ENCODE assay signal across 15 mouse cellular contexts in genomic region chr15:69588084-69588483, GRCm38 (mm10).
DNase-seq lines count a peak whose midpoint lies in the region; ATAC-seq and TF ChIP-seq lines count a peak whose summit lies in the region.
"Had no signal": no experiment of that assay in that cellular context is flagged by ENCODE, and none has a peak within 500 bp of the region (broad histone marks: within the 10 kb centered on the region; RNA-seq: fewer than 3 reads in every experiment).

No protein-coding gene starts in this region.

- DNase-seq in adrenal gland, adult (ENCODE audit: inconsistent age in 2 of 2, low spot score in 1 of 2) = peak; percentile 4 to 27
- DNase-seq in adrenal gland, adult 18-20 months (ENCODE audit: low spot score in 2 of 2) = no peak
- peak; percentile 33 for DNase-seq in hindbrain, embryonic 14.5 days (ENCODE audit: low spot score)
- no peak for DNase-seq in hindbrain, embryonic 10.5 days (ENCODE audit: low spot score)
- peak; percentile 7 for DNase-seq in embryo, embryonic 11.5 days (ENCODE audit: low read depth, low spot score)
- DNase-seq in midbrain, postnatal 0 days (ENCODE audit: low spot score) = peak; percentile 8
- no peak for DNase-seq in adipocyte (ENCODE audit: low spot score)
- DNase-seq: cerebellum, postnatal 25 days; heart, adult 11 months; kidney, postnatal 25 days; thymus, adult 18-20 months had no signal

- no peak for ATAC-seq in hindbrain, embryonic 14.5 days (ENCODE audit: low FRiP score)
- ATAC-seq in midbrain, postnatal 0 days (ENCODE audit: low FRiP score) = no peak
- no peak for ATAC-seq in frontal cortex, adult (ENCODE audit: low TSS enrichment)
- ATAC-seq: liver, embryonic 12.5 days had no signal

- no peaks in the 10 kb centered on the region for H3K36me3 ChIP-seq in hindbrain, embryonic 14.5 days (replicated peaks; ENCODE audit: control insufficient read depth, insufficient read depth)
- no peaks in the 10 kb centered on the region for H3K36me3 ChIP-seq in hindbrain, embryonic 10.5 days
- H3K36me3 ChIP-seq in midbrain, postnatal 0 days (ENCODE audit: insufficient read depth, low read length) = no peaks in the 10 kb centered on the region
- H3K36me3 ChIP-seq: heart, embryonic 15.5 days; liver, embryonic 12.5 days had no signal

- no peak for TF ChIP-seq CTCF in midbrain, postnatal 0 days (IDR thresholded peaks at IDR 0.05)

- no peak overlapping the region for H3K4me3 ChIP-seq in hindbrain, embryonic 14.5 days (replicated peaks; ENCODE audit: low read length)
- H3K4me3 ChIP-seq in hindbrain, embryonic 10.5 days = no peak overlapping the region
- no peak overlapping the region for H3K4me3 ChIP-seq in midbrain, postnatal 0 days (ENCODE audit: low read depth, low read length)
- H3K4me3 ChIP-seq: heart, embryonic 15.5 days; liver, embryonic 12.5 days had no signal

- H3K9ac ChIP-seq in hindbrain, embryonic 14.5 days = no peak overlapping the region
- no peak overlapping the region for H3K9ac ChIP-seq in midbrain, postnatal 0 days (replicated peaks; ENCODE audit: low read length, poor library complexity, severe bottlenecking)
- H3K9ac ChIP-seq: heart, embryonic 15.5 days; liver, embryonic 12.5 days had no signal

- H3K27me3 ChIP-seq in hindbrain, embryonic 14.5 days (ENCODE audit: control insufficient read depth, insufficient read depth, low read length) = no peaks in the 10 kb centered on the region
- no peaks in the 10 kb centered on the region for H3K27me3 ChIP-seq in hindbrain, embryonic 10.5 days (ENCODE audit: insufficient read depth, poor library complexity, severe bottlenecking)
- H3K27me3 ChIP-seq in midbrain, postnatal 0 days (ENCODE audit: insufficient read depth, low read length) = no peaks in the 10 kb centered on the region
- H3K27me3 ChIP-seq: CH12.LX; heart, embryonic 15.5 days; liver, embryonic 12.5 days had no signal

- H3K9me3 ChIP-seq in hindbrain, embryonic 14.5 days (ENCODE audit: control insufficient read depth, low read length) = no peaks in the 10 kb centered on the region
- H3K9me3 ChIP-seq in hindbrain, embryonic 10.5 days = no peaks in the 10 kb centered on the region
- H3K9me3 ChIP-seq in midbrain, postnatal 0 days (ENCODE audit: low read length) = no peaks in the 10 kb centered on the region
- H3K9me3 ChIP-seq: heart, embryonic 15.5 days; liver, embryonic 12.5 days had no signal

- no peak overlapping the region for H3K27ac ChIP-seq in hindbrain, embryonic 14.5 days
- no peak overlapping the region for H3K27ac ChIP-seq in hindbrain, embryonic 10.5 days
- no peak overlapping the region for H3K27ac ChIP-seq in midbrain, postnatal 0 days (ENCODE audit: low read depth, low read length)
- H3K27ac ChIP-seq: heart, embryonic 15.5 days; liver, embryonic 12.5 days had no signal

- 29% methylated on average over 5 of the region's 5 CpGs for WGBS in hindbrain, embryonic 14.5 days
- 68% methylated on average over 5 of the region's 5 CpGs for WGBS in hindbrain, embryonic 10.5 days
- WGBS in midbrain, postnatal 0 days = 18% methylated on average over 5 of the region's 5 CpGs

- H3K4me1 ChIP-seq in hindbrain, embryonic 14.5 days (replicated peaks; ENCODE audit: control insufficient read depth, insufficient read depth, low read length) = no peaks in the 10 kb centered on the region; the same call in 1 of the 2 replicates
- peaks cover 14% of the 10 kb centered on the region for H3K4me1 ChIP-seq in hindbrain, embryonic 10.5 days (replicated peaks)
- no peaks in the 10 kb centered on the region for H3K4me1 ChIP-seq in midbrain, postnatal 0 days (ENCODE audit: insufficient read depth, low read length)
- H3K4me1 ChIP-seq: heart, embryonic 15.5 days; liver, embryonic 12.5 days had no signal

- H3K4me2 ChIP-seq in hindbrain, embryonic 14.5 days (replicated peaks) = no peak overlapping the region
- H3K4me2 ChIP-seq in midbrain, postnatal 0 days (ENCODE audit: low read depth, low read length, poor library complexity, severe bottlenecking) = no peak overlapping the region
- H3K4me2 ChIP-seq: heart, embryonic 15.5 days; liver, embryonic 12.5 days had no signal

Comparison
In these comparisons a context has a peak if more than half of its experiments do, and no peak if none do; other contexts are left out.
1. DNase-seq: peak in adrenal gland, adult (2 of 2), hindbrain, embryonic 14.5 days (single experiment), embryo, embryonic 11.5 days (single experiment) and midbrain, postnatal 0 days (single experiment); none in adrenal gland, adult 18-20 months (0 of 2), hindbrain, embryonic 10.5 days (single experiment) and adipocyte (single experiment).